Mouse (Mus musculus) induced T-regulatory cell, adult 2 months (primary cell): ENCODE measurements at regions not wholly inside any gene's neighbourhood (a gene's known extent, or its start where the extent isn't known, plus 50 kb on each side); places are given as distances from the start of the nearest gene placed in this dataset.
"Not testable (repeated sequence)": the region's sequence is repeated elsewhere in the genome, so short reads cannot be mapped to it uniquely, and the experiment has no call there.

Experiments
- DNase-seq: peaks from one replicate; pipeline ENCODE4 v3.0.0-alpha.2; 2012; ENCODE audit warnings: low read depth

DNA sequence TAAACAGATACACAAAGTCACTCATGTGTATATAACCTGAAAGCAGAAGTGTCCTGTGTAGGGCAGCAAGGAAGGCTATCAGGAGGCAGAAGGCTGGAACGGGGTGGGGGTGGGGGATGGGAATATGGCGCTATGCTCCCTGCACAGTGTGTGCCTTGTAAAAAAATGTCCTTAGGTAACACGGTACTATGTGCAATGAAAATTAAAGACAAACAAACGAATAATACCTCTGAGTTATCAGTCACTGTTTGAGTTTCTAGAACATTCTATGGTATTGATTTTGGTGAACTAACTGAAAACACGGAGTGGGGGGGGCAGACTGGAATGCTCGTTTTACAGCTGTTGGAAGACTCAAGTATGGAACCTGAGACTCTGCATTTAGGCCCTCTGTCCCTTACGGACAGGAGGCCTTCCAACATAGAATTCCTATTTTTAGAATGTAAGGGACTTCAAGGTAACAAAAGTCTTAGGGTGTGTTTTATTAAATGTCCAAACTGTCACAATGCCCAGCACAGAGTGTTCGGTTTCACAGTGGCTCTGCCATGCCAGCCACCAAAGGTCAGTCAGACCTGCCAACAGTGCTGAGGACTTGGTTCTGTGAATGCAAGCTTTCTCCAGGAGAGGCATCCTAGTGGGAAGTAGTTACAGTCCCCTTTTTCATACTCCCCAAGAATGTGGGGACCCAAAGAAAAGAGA is 240.6 kb downstream of the Ano6 start:
- no peak for DNase-seq

DNA sequence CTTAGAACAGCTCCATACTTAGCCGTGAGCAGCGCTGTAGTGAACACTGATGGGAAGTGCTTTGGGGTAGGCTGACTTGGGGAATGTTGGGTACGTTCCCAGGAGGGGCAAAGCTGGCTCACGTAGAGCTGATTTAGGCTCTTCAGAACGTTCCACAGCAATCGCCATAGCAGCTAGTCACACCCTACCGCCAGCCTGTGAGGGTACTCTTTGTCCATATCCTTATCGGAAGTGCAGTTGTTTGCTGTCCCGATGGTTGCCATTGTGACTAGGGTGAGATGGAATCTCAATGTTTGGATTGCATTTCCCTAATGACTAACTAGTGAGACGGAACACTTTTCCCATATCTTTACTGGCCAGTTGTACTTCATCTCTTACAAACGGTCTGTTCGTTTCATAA is 244.6 kb downstream of the Ano6 start:
- no peak for DNase-seq

DNA sequence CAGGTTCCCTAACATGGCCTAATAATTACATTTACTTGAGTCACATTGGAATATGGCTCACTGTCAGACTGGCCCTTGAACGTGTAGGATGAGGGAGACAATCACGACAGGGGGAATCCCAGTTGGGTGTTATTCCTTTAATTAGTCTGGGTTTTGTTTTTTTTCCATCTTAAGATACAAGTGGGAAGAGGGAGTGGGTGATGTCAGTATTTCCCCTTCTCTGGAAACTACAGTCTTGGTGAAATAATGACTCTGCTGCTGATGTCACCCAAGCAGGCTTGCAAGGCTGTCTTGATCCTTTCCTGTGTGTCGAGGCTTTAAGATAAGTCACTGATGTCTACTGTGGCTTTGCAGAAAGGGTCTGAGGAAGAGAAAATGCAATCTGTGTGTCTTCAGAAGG is 241.8 kb upstream of the Arid2 start:
- DNase-seq: no peak

- no peak for DNase-seq
These were observed 240.7 kb upstream of the Arid2 start for GRCm38 (mm10) chr15:96046651-96047050.

GRCm38 (mm10) chr15:96050416-96050815 is 236.9 kb upstream of the Arid2 start:
- DNase-seq: no peak

DNA sequence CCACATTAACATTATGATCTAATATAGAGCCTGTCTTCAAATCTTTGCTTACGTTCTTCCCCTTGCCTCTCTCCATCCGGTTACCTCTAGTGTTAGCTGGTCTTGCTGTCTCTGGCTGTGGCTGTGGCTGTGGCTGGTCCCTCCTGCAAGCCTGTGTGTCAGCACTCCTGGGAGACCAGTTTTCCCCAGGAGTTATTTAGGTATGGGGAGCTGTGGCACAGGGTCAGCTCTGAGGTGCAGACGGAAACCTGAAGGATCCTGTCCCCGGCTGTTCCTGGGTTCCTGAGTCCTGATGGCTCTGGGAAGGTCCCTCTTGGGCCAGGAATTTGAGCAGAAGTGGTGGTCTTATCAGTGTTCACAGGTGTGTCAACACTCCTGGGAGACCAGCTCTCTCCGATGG is 234.7 kb upstream of the Arid2 start:
- DNase-seq: no peak

- no peak for DNase-seq
These were observed 232.0 kb upstream of the Arid2 start for GRCm38 (mm10) chr15:96055361-96055760.

- no peak for DNase-seq
These were observed 231.4 kb upstream of the Arid2 start for GRCm38 (mm10) chr15:96055796-96056473.

- no peak for DNase-seq
These were observed 227.7 kb upstream of the Arid2 start for GRCm38 (mm10) chr15:96059623-96060022.

DNA sequence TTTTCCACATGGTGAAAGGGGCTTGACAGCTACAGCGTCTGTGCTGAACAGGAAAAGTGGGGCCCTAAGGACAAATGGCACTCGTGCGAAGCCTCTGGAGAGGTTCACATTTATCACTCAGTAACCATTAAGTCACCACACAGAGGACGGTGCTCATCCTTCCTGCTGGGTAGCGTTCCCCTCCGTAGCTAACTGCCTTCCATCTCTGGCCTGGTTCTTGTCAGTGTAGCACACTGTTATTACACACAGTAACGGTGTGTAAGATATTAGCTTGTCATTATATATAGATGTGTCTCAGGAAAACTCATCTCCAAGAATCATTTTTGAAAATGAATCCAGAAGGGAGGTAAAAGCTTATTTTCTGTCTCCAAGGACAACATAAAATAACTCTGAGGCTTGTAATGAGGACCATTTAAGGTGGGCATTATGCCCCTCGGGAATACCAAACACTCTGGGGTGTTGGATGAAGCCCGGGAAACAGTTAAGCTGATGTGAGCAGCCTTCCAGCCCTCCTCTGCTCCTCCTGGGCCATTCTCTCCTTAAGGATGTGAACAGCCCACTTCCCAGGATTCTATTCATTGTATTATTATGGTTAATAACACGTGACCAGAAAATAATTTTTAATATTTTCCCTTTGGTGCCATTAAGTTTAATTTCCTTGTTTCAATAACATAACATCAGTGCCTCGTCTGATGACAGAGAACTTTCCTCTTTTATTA is 222.7 kb upstream of the Arid2 start:
- DNase-seq: no peak

DNA sequence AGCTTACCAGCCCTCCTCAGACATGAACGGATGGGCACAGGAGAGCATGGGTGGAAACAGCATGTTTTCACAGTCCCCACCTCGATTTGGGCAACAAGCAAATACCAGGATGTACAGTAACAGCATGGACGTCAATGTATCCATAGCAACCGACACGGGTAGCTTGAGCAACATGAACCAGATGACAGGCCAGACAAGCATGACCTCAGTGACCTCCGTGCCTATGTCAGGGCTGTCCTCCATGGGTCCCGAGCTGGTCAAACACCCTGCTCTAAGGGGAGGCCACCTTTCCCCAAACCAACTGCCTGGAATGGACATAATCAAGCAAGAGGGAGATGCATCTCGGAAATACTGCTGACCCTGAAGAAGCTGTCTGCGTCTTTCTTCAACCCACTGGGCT is 211.7 kb upstream of the Arid2 start:
- no peak for DNase-seq

DNA sequence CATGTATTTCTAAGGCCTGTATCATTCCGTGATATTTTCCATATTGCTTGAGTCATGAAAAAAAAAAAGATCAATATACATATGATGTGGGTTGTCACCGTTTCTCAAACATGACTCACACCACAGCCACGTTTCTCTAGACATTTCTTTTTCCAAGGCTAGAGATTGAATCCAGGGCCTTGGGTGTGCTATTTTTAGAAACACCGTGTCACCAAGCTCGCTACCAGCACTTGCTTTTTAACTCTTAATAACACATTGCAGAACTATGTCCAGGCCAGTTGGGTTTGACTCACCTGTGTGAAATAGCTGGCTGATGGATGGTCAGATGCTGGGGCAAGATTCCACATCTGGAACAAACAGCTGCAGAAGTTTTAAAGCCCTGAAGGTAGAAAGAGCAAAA is 209.6 kb upstream of the Arid2 start:
- DNase-seq: no peak

- no peak for DNase-seq
These were observed 208.7 kb upstream of the Arid2 start for GRCm38 (mm10) chr15:96078580-96078979.

GRCm38 (mm10) chr15:96089676-96090075 is 197.6 kb upstream of the Arid2 start:
- no peak for DNase-seq

- DNase-seq: no peak
These were observed 190.9 kb upstream of the Arid2 start for GRCm38 (mm10) chr15:96096438-96096837.

DNA sequence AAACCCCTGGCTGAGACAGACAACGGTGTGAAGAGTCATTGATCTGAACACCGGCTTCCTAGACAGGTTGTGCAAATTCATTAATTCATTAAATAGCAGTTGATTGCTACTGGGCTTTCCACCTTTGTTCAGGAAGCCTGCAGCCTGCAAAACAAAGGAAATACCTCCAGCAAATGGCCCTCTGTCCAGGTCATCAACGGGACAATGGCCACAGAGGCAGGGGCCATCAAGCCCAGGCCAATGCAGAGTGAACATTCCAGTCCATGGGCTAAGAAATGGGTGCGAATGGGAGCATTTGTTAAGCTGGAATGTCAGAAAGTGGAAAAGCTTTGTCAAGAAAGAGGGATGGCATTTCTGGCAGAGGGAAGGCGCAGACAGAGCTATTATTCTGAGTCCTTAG is 188.5 kb upstream of the Arid2 start:
- no peak for DNase-seq

DNA sequence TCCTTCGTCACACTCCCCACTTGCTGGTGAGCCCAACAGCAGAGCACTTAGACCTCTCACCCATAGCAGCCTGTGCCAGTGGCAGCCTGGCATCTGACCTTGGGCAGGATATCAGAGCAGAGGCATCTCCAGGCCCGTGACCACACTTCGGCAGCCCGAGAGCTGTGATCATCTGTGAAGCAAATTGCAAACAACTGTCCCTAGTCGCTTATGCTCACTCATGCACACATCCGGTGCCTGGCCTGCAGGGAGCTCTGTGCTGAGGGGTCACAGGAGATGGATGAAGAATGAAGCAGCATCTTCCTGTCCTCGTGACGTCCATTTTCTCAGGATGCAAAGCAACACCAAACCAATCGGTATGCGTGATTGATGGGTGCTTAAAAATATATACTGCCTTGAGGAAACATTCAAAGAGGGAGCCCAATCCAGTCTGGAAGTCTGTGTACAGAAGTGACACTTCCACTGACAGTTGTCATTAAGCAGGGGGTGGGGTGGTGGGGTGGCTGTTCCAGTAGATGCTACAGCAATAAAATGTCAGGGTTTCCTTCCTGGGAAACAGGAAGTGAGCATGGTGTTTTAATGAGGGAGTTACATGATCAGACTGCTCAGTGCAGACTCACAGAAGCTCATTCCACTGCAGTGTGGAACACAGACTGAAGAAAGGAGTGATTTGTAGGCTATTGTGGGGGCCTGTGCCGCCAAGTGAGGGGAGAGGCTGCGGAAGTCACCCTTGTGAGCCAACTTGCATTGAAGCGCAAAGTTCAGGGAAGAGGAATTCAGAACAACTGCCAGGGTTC is 187.3 kb upstream of the Arid2 start:
- DNase-seq: not testable (repeated sequence)

GRCm38 (mm10) chr15:96103737-96104136 is 183.6 kb upstream of the Arid2 start:
- no peak for DNase-seq

DNA sequence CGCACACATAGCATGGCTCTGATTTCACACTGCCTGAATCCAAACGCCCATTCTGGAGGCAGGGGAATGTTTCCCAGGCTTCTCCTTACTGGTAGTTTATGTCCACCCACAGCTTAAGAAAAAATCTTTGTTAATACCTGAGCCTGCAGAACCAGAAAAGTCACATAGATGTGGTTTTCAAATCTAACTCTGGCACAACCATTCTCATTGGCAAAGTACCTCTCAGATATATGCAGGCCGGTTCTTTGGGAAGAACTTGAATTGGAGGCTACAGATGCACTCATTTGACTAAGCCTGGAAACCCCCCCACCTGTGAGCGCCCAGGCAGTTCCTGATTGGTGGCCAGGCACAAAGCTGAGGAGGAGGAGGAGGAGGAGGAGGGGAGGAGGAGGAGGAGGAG is 179.8 kb upstream of the Arid2 start:
- DNase-seq: no peak

DNA sequence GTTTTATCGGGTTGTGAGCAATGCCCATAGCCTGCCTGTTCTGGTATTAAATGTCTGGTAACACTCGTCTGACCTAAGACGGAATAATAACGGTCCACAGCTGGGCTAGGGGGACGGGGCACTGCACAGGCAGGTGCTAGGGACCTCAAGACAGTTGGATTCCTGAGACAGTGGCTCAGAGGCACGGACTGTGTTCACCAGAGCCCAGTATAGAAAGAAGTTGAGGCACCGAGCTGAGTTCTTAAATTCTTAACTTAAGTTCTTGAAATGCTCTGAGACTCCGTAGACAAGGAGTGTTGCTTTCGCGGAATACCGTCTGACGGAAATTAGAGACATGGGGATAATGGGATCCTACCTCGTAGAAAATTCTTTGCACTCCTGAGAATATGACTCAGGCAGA is 174.2 kb upstream of the Arid2 start:
- no peak for DNase-seq

- DNase-seq: no peak
These were observed 172.7 kb upstream of the Arid2 start for GRCm38 (mm10) chr15:96114616-96115015.

DNA sequence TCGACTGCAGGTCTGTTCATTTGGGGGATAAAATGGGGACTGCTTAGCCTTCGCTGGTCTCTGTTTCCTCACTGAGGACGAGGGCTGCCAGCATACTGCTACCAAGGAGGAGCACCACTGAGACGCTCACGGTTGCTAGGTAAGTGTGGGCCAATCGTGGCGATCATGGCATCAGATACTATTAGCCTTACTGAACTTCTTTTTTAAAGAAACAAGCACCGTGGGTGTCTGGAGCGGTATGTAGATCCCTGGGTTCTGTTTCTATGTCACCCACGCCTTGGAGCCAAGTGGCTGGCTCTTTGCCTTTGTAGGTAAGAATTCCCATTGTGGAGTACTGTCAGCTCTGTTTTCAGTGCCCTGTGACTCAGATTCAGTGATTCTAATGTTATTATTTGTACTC is 172.1 kb upstream of the Arid2 start:
- DNase-seq: no peak

- DNase-seq: no peak
These were observed 168.1 kb upstream of the Arid2 start for GRCm38 (mm10) chr15:96119240-96119639.
